ENCODE assay signal across 37 mouse cellular contexts in genomic region chr3:75299464-75299863, GRCm38 (mm10). TPM values are rescaled to one million over a fixed set of nuclear protein-coding genes. Genes with fewer than 3 reads are reported as not detected.
"Had no signal": no experiment of that assay in that cellular context is flagged by ENCODE, and none has a peak within 500 bp of the region (broad histone marks: within the 10 kb centered on the region; RNA-seq: fewer than 3 reads in every experiment).

No protein-coding gene starts in this region.

RNA-seq across cellular contexts. Expression of gene Serpini2, which starts 29.6 kb away (rescaled TPM):
- total RNA-seq: left cerebral cortex, adult 18-20 months; left cerebral cortex, adult 2 months; left cerebral cortex, adult 8-10 months; left cerebral cortex, postnatal 10 days; left cerebral cortex, postnatal 14 days; left cerebral cortex, postnatal 25 days; left cerebral cortex, postnatal 36 days; left cerebral cortex, postnatal 4 days; megakaryocyte-erythroid progenitor cell, adult 5-6 weeks; midbrain, postnatal 0 days; monocyte, adult 5-6 weeks had no signal
- polyA plus RNA-seq: limb, embryonic 10.5 days; limb, embryonic 11.5 days; limb, embryonic 12.5 days; limb, embryonic 13.5 days; limb, embryonic 14.5 days; limb, embryonic 15.5 days; liver, embryonic 11.5 days; liver, embryonic 12.5 days; liver, embryonic 13.5 days; liver, embryonic 15.5 days; liver, postnatal 0 days; lung, adult 2 months; lung, embryonic 14.5 days; lung, embryonic 15.5 days; lung, embryonic 16.5 days; macrophage; midbrain, embryonic 10.5 days; midbrain, embryonic 11.5 days; midbrain, embryonic 12.5 days; midbrain, embryonic 13.5 days; midbrain, embryonic 14.5 days; midbrain, embryonic 15.5 days; midbrain, embryonic 16.5 days; midbrain, postnatal 0 days; myocyte; neural tube, embryonic 11.5 days; neural tube, embryonic 12.5 days had no signal
